Mouse (Mus musculus): ENCODE measurements around the gene 1700025G04Rik. TPM values are rescaled to one million over a fixed set of nuclear protein-coding genes. Genes with fewer than 3 reads are reported as not detected.
A peak's percentile ranks its signal among the peaks of the same experiment; 100 is the strongest.

Gene 1700025G04Rik
- polyA plus RNA-seq, 1 experiment from 2014 or later = 29.1 TPM

DNA sequence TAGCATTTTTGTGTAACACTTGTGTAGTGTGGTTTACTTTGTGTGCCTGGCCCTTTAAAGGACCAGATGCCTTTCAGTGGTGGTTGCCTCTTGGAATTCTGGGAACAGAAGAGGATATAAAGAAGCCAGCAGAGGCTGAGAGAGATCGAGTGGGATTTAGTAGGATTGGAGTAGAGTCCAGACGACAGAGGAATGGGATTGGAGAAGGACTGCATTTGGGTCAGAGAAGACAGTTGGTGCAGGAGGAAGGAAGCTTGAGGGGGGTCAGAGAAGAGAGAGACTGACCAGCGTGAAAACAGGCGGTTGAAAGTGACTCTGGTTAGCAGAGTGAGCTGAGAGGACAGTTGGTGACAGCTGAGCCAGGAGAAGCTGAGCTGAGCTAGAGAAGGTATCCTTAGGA, 142.4 kb downstream of the 1700025G04Rik start:
- peak overlapping the region; percentile 28; the same call in 1 of the 2 replicates for H3K4me2 ChIP-seq
- 42% methylated on average over 4 of the region's 4 CpGs for WGBS
- H3K27me3 ChIP-seq = no peaks in the 10 kb centered on the region
- no peaks in the 10 kb centered on the region for H3K9me3 ChIP-seq (replicated peaks)
- H3K4me3 ChIP-seq = no peak overlapping the region
- no peak for ATAC-seq
- H3K9ac ChIP-seq = no peak overlapping the region
- H3K4me1 ChIP-seq = peaks cover 40% of the 10 kb centered on the region
- H3K36me3 ChIP-seq (ENCODE audit: poor library complexity, severe bottlenecking) = no peaks in the 10 kb centered on the region
- H3K27ac ChIP-seq = no peak overlapping the region

DNA sequence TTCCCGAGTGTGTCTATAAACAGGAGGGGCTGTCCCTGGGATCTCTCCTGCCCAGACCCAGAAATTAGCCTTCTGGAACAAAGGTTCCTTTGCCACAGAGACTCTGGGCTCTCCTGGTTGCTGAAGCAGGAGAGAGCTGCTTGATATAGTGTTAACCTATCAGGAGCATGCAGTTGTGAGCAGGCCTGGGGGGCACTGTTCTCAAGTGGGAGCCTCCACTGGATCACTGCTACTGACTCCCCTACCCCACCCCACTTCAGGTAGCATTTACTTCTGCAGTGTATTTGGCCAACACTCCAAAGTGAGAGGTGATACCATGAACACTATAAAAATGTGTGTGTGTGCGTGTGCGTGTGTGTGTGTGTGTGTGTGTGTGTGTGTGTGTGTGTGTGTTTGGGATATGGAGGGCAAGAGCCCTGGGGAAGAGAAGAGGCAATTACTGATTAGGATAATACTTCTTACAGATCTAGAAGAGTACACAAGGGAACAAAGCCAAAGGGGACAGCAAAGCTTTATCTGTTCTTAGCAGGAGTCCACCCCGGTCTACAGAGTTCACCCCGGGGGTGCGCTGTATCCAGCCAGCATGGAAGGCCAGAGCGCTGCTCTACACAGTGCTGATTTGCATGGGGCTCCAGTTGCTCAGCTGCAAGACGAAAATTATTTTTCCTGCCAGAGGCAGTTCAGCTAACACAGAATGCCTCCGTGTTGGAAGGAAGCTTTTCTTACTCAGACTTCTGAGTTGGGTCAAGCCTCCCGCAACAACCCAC, 145.3 kb downstream of the 1700025G04Rik start:
- WGBS = 14% methylated on average over 10 of the region's 10 CpGs
- Histone ChIP-seq H3K4me2 (0 out of 2 replicates have a peak overlapping the region, but pooled peaks have one; percentile 4), H3K9ac (no peak overlapping the region), H3K27ac (peak overlapping the region; percentile 41), H3K9me3 (replicated peaks) (no peaks in the 10 kb centered on the region), H3K27me3 (no peaks in the 10 kb centered on the region), H3K4me3 (no peak overlapping the region), H3K36me3 (ENCODE audit: poor library complexity, severe bottlenecking) (no peaks in the 10 kb centered on the region), H3K4me1 (peaks cover 43% of the 10 kb centered on the region)
- ATAC-seq = peak; percentile 66

DNA sequence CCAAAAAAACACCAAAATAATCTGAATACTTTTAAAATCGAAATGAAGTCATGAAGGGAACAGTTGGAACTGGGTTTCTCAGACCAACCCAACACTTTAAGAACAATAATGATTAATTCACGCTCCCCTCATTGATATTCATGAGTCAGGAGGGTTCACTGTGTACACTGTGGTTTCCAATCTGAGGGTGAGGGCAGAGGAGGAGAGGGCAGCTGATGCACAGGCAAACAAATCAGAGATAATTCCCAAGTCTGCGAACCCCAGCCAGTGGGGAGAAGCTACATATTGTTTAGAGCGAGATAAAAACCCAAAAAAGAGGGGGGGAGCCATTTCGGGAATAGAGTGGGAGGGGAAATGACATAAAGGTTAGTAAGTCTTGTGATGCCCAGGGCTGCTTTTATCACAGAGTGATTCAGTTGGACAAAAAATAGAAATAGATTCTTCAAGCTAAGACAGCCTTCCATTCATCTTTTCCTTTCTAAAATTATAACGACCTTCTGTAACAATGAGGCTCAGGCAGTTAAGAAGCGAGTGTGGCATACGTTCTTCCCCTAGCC, 146.2 kb downstream of the 1700025G04Rik start:
- H3K4me2 ChIP-seq = no peak overlapping the region
- H3K4me3 ChIP-seq = no peak overlapping the region
- H3K36me3 ChIP-seq (ENCODE audit: poor library complexity, severe bottlenecking) = no peaks in the 10 kb centered on the region
- no peaks in the 10 kb centered on the region for H3K27me3 ChIP-seq
- H3K9ac ChIP-seq = no peak overlapping the region; the same call in 1 of the 2 replicates
- WGBS = 18% methylated on average over 8 of the region's 8 CpGs
- peak; percentile 44; the same call in 1 of the 2 replicates for ATAC-seq
- H3K9me3 ChIP-seq (replicated peaks) = no peaks in the 10 kb centered on the region
- H3K27ac ChIP-seq = peak overlapping the region; percentile 41
- peaks cover 47% of the 10 kb centered on the region for H3K4me1 ChIP-seq

DNA sequence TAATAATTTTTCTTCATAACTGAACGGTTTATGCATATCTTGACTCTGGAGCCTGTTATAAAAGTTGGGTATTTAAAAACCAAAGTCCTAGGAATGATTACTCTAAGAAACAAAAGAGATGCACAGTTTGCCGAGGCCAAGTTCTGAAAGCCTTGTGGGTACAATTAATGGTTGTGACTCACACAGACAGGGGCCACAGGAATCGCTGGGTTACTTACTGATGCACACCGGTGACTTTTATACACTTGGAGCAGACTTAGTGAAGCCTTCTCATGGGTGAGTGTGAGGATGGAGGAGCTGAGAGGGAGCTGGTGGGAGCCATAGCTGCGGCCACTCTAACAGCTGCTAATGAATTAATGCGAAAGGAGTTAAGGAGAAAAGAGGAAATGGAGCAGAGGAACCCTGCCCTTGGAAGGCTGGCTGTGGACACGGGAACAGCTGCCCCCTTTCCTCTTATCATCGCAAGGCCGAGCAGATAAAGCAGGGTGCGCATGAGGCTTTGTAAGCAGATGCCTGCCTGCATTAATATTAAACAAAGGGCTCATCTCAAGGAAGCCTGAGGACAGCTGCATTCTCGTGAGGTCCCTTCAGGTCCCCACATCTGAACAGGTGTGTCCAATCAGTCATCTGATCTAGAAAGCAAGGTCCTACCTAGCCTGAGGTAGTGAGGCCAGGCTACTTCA, 146.8 kb downstream of the 1700025G04Rik start:
- peak overlapping the region; percentile 41 for H3K27ac ChIP-seq
- ATAC-seq = peak; percentile 30; the same call in 1 of the 2 replicates
- H3K36me3 ChIP-seq (ENCODE audit: poor library complexity, severe bottlenecking) = no peaks in the 10 kb centered on the region
- H3K27me3 ChIP-seq = no peaks in the 10 kb centered on the region
- no peaks in the 10 kb centered on the region for H3K9me3 ChIP-seq (replicated peaks)
- 50% methylated on average over 11 of the region's 11 CpGs for WGBS
- H3K9ac ChIP-seq = peak overlapping the region; percentile 50
- H3K4me3 ChIP-seq = no peak overlapping the region
- peaks cover 46% of the 10 kb centered on the region for H3K4me1 ChIP-seq
- no peak overlapping the region for H3K4me2 ChIP-seq

DNA sequence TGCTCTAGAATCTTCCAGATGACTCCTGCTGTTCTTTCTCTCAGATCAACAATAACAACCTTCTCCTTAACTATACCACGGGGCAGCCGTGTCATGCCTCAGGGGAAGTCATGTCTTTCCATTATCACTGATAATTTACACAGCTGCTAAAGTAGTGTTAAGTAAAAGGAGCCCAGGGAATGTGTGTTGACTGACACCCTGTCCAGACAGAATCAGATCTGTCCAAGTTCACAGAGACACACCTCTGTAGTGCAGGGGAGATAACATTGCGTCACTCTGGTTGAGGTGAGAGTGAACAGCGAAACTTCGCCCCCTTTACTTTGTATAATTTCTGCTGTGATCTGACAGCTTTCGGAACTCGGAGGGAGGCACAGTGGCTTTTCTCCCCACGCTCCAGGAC, 149.9 kb downstream of the 1700025G04Rik start:
- H3K27me3 ChIP-seq = no peaks in the 10 kb centered on the region
- H3K4me2 ChIP-seq = no peak overlapping the region
- H3K9ac ChIP-seq = no peak overlapping the region
- no peak for ATAC-seq
- peaks cover 31% of the 10 kb centered on the region for H3K4me1 ChIP-seq
- H3K9me3 ChIP-seq (replicated peaks) = no peaks in the 10 kb centered on the region
- H3K4me3 ChIP-seq = no peak overlapping the region
- WGBS = 70% methylated on average over 8 of the region's 8 CpGs
- H3K27ac ChIP-seq = peak overlapping the region; percentile 25; the same call in 1 of the 2 replicates
- H3K36me3 ChIP-seq (ENCODE audit: poor library complexity, severe bottlenecking) = no peaks in the 10 kb centered on the region

DNA sequence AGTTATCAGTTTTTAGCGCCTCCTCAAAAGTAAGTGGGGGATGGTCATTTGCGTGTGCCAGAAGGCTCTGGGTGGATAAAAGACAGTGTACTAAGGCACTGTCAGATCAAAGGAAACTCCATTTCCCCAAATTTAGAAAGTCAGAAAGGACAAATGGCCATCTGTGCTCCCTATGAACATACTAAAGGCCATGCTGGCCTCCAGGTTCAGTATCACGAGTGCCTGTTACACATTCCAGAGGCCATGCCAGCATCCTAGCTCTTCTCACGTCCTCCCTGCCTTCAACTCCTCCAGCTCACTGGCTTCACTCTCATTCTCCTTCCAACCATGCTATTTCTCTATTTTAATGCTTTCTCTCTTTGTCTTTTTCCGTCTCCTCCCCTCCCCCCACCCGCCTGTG, 150.4 kb downstream of the 1700025G04Rik start:
- no peaks in the 10 kb centered on the region for H3K36me3 ChIP-seq (ENCODE audit: poor library complexity, severe bottlenecking)
- H3K27me3 ChIP-seq = no peaks in the 10 kb centered on the region
- no peaks in the 10 kb centered on the region for H3K9me3 ChIP-seq (replicated peaks)
- peak overlapping the region; percentile 25; the same call in 1 of the 2 replicates for H3K27ac ChIP-seq
- H3K9ac ChIP-seq = no peak overlapping the region
- peaks cover 26% of the 10 kb centered on the region for H3K4me1 ChIP-seq
- no peak overlapping the region for H3K4me2 ChIP-seq
- 62% methylated on average over 6 of the region's 6 CpGs for WGBS
- no peak for ATAC-seq
- H3K4me3 ChIP-seq = no peak overlapping the region

DNA sequence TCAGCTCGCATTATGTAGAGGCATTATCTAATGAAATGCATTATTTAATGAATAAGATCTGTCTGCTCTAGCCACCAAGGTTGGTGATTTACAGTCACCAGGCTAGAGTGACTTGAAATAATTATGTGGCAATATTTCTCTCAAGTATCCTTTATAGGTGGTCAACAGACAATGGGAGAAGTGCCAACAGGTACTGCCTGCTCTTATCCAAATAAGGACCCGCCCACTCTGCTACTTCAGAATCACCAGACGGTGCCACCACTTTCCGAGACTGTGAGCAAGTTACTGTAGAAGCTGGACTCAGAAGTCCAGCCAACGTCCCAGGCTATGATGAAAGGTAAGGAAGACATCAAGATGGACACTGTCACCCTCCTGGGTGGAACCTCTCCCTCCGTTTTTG, 156.3 kb downstream of the 1700025G04Rik start:
- Histone ChIP-seq H3K27me3 (no peaks in the 10 kb centered on the region), H3K36me3 (ENCODE audit: poor library complexity, severe bottlenecking) (no peaks in the 10 kb centered on the region), H3K4me3 (no peak overlapping the region), H3K4me2 (no peak overlapping the region), H3K9me3 (replicated peaks) (no peaks in the 10 kb centered on the region), H3K27ac (no peak overlapping the region), H3K9ac (no peak overlapping the region), H3K4me1 (peaks cover 16% of the 10 kb centered on the region)
- 92% methylated on average over 6 of the region's 6 CpGs for WGBS
- no peak for ATAC-seq

DNA sequence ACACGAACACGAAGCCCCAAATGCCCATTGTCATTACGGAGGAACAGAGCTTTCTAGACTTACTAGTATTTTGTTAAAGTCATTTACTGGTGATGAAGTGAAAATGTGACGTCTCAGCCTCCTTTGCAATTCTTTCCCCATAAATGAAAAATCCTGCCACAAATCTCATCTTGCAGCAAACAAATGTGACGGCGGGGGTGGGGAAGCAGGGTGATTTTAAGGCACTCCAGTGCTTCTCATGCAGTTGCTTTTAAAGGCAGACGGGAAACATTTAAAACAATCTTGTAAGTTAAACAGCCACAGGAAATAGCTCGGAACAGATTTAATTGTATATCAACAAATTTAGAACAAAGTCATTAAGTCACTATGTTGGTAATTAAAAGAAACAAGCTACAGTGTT, 163.1 kb downstream of the 1700025G04Rik start:
- no peak overlapping the region for H3K4me3 ChIP-seq
- no peaks in the 10 kb centered on the region for H3K36me3 ChIP-seq (ENCODE audit: poor library complexity, severe bottlenecking)
- no peaks in the 10 kb centered on the region for H3K27me3 ChIP-seq
- no peaks in the 10 kb centered on the region for H3K9me3 ChIP-seq (replicated peaks)
- H3K27ac ChIP-seq = no peak overlapping the region
- no peak for ATAC-seq
- H3K9ac ChIP-seq = no peak overlapping the region
- no peak overlapping the region for H3K4me2 ChIP-seq
- WGBS = 83% methylated on average over 8 of the region's 8 CpGs
- H3K4me1 ChIP-seq = peaks cover 27% of the 10 kb centered on the region

DNA sequence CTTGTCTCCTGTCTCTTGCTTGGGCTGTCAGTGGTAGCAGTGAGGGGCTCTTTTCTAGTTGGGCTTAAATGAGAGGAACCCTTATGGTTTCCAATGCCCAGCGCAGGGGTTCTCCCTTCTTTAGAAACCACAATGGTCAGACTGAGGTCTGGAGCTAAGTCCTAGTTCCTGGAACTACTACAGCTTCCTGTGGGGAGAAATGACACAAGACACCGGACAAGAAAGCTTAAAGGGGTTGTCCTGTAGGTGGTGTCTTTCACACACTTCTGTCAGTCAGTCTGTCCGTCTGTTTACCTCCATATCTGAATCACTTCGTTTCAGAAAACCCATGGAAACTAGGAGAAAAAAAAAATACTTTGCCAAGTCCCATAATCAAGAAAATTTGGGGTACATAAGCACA, 163.8 kb downstream of the 1700025G04Rik start:
- Histone ChIP-seq H3K9me3 (replicated peaks) (no peaks in the 10 kb centered on the region), H3K4me3 (no peak overlapping the region), H3K27me3 (no peaks in the 10 kb centered on the region), H3K4me1 (peaks cover 27% of the 10 kb centered on the region), H3K4me2 (no peak overlapping the region), H3K27ac (no peak overlapping the region), H3K36me3 (ENCODE audit: poor library complexity, severe bottlenecking) (no peaks in the 10 kb centered on the region), H3K9ac (no peak overlapping the region)
- no peak for ATAC-seq
- WGBS = 79% methylated on average over 4 of the region's 4 CpGs

DNA sequence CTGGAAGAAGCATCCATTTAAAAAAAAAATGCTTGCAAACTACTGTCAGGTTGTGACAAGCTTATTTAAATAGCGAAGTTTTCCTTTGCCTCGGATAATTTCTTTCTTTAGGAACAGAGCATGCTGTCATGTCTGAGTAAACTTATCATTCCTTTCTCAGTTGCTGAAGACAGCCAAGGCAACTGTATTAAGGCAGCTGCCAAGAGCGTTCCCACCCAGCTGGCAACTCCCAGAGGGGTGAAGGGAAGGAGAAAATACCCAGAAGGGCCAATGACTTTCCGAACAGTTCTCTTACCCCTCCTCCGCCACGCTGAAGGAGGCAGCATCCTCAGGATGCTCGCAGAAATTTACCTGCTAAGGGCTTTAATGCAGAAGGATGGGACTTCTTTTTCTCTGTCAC, 164.2 kb downstream of the 1700025G04Rik start:
- Histone ChIP-seq H3K4me1 (peaks cover 25% of the 10 kb centered on the region), H3K4me2 (no peak overlapping the region), H3K27me3 (no peaks in the 10 kb centered on the region), H3K27ac (no peak overlapping the region), H3K9ac (no peak overlapping the region), H3K36me3 (ENCODE audit: poor library complexity, severe bottlenecking) (no peaks in the 10 kb centered on the region), H3K4me3 (no peak overlapping the region), H3K9me3 (replicated peaks) (no peaks in the 10 kb centered on the region)
- no peak for ATAC-seq
- 81% methylated on average over 7 of the region's 7 CpGs for WGBS

DNA sequence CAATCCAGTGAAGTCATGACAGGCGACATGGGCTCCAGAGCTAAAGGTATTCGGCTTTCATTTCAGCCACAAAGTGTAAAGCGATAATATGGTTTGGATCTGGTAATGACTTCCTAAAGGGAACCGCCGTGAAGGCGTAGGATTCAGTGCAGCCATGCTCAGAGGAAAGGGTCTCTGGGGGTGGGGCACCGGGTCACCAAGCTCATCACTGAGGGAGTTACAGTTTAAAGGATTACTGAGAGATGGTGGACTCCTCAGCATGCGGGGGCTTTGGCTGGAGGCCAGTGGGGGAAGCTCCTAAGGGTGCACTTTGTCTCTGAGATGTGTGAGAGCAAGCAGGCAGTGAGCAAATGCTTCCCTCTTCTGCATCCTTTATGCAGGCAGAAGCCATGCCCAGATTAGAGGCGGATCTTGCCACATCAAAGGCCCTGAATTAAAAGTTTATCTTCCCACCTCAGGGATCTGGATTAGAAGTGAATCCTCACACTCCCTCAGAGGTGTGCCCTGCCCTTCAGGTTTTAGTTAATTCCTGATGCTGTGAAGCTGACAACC, 171.0 kb downstream of the 1700025G04Rik start:
- no peak overlapping the region for H3K4me3 ChIP-seq
- peaks cover 6% of the 10 kb centered on the region; the same call in 1 of the 2 replicates for H3K36me3 ChIP-seq (ENCODE audit: poor library complexity, severe bottlenecking)
- H3K27me3 ChIP-seq = no peaks in the 10 kb centered on the region
- no peaks in the 10 kb centered on the region for H3K9me3 ChIP-seq (replicated peaks)
- no peak overlapping the region for H3K4me2 ChIP-seq
- no peak overlapping the region; the same call in 1 of the 2 replicates for H3K9ac ChIP-seq
- peaks cover 6% of the 10 kb centered on the region; the same call in 1 of the 2 replicates for H3K4me1 ChIP-seq
- H3K27ac ChIP-seq = no peak overlapping the region
- WGBS = 71% methylated on average over 9 of the region's 9 CpGs
- ATAC-seq = no peak

DNA sequence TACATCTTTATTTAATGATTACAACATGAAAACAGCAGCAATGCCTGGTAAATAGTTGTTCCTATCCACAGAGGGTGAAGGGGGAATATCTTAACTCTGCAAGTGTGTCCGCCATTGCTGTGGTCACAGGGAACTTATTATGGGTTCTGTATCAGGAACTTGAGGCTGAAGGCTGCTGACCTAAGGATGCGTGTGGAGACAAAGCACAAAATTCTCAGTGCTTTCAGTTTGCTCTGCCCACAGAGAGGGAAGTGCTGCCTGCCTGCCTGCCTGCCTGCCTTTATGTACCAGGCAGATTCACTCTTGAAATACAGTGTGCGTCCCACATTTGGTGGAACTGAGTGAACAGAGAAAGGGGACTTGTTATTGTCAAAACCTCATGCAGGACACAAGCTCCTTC, 172.2 kb downstream of the 1700025G04Rik start:
- Histone ChIP-seq H3K36me3 (ENCODE audit: poor library complexity, severe bottlenecking) (peaks cover 6% of the 10 kb centered on the region; the same call in 1 of the 2 replicates), H3K4me1 (peaks cover 6% of the 10 kb centered on the region; the same call in 1 of the 2 replicates), H3K27ac (no peak overlapping the region), H3K4me3 (no peak overlapping the region), H3K9ac (no peak overlapping the region), H3K27me3 (no peaks in the 10 kb centered on the region), H3K4me2 (no peak overlapping the region), H3K9me3 (replicated peaks) (no peaks in the 10 kb centered on the region)
- WGBS = 94% methylated on average over 3 of the region's 3 CpGs
- no peak for ATAC-seq

Measured in forebrain, embryonic 13.5 days (tissue).